Mouse (Mus musculus) heart, adult 2 months (tissue): ENCODE measurements around the gene Kat8.

Experiments used
- CTCF ChIP-seq: fragments of 200-600 bp; IDR thresholded peaks from 2 replicates; pipeline ENCODE4 v1.8.1; 2022; ENCODE audit warnings: antibody characterized with exemption, mild to moderate bottlenecking, moderate library complexity
- POLR2A ChIP-seq: fragments of 200-500 bp; IDR thresholded peaks from 2 replicates; pipeline ENCODE4 v1.6.1; 2011; ENCODE audit warnings: mild to moderate bottlenecking, low read depth, low read length, control low read depth; ENCODE audit not compliant: insufficient read depth

GRCm38 (mm10) chr7:127876041-127876466 lies 36.3 kb upstream of the Kat8 start, which contains the start of gene Zfp646:
- TF ChIP-seq CTCF (no peak), POLR2A (peak; percentile 60)
